Mouse (Mus musculus): ENCODE data around the gene Ascl1.

Ascl1 gene

DNA sequence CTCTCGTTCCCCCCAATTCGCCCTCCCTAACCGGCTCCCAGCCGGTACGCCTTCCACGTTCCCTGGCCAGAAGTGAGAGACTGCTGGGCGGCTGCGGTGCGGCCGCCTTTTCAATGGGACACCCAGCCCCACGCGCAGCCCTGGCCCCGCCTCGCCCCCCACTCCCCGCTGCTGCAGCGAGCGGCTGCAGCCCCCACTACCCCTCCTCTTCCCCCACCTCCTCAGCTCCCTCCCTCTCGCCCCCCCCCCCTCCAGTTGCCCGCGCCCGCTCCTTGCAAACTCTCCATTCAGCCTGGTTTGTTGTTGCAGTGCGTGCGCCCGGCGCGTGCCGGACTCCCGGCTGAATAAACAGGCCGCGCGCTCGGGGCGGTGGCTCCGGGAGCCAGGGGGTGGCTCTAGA, at the start of gene Ascl1:
Ascl1 (minus strand) TSS at position 85 of the 400 bp plus-strand sequence.
- DNase-seq (ENCODE audit: low read depth), result no peak

DNA sequence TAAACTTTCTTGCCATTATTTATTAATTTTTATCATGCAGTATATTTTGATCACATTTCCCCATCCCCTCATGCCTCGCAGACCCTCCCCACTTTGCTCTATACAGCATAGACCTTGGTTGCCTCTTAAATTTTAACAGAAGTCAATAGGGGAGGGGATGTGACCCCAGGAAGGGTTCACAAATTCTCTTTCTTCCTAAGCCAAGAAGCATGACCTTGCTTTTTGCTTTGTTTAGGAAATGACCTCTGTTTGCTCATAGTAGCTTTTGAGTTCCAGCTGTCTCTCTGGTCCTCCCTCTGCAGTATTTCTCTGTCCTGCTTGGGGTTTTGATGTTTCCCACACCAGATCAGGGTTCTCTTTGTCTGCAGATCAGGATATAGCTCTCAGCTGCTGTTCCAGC, 40.7 kb upstream of the Ascl1 start:
- no peak for DNase-seq (ENCODE audit: low read depth)

DNA sequence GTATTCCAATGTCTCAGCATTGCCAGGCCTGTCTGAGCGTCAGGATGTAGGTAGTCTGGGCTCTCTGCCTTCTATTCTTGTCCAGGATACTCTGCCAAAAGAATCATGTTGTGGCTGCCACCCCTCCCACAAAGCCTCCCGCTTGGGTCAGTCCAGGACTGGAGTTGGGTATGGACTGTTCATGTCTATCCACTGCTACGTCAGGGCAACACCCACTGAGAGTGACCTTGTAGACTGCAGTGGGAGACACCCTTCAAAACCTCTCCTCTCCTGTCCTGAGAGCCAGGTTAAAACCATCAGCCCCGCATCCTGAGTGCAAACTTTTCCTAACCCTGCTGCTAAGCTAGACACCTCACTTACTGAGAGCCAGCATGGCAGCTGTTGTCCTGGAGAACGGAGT, 28.2 kb upstream of the Ascl1 start, which contains the start of gene Pah:
Pah (plus strand) TSS at position 150 of the 400 bp plus-strand sequence.
- DNase-seq (ENCODE audit: low read depth), result no peak

DNA sequence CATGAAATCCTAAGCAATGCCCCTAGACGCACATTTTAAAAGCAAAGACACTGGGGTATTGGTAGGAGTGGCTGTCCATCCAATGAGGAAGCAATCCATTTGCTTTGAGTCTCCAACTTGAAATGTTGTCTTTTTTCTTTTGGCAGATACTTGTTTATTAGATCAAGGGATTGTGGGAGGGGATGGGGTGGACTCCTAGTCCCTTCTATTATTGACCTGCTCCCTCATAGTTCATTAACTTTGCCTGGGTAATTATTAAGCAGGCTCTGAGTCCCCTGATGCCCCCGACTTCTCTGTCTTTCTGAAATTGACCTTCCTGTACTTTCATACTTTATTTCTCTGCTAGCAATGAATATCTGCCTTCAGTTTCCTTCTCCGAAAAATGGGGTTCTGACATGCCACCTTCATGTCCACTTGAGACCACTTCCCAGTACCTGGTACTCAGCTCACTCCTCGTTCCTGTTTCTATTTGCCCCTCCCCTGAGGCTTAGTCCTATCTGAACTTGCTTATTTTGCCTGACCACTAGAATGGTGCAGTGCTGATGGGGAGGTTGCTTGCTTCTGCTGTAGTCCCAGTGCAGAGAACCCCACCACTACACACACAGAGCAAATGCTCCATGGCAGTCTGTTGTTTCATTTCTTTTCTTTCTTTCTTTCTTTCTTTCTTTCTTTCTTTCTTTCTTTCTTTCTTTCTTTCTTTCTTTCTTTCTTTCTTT, 27.1 kb upstream of the Ascl1 start:
- DNase-seq (ENCODE audit: low read depth), result no peak

DNA sequence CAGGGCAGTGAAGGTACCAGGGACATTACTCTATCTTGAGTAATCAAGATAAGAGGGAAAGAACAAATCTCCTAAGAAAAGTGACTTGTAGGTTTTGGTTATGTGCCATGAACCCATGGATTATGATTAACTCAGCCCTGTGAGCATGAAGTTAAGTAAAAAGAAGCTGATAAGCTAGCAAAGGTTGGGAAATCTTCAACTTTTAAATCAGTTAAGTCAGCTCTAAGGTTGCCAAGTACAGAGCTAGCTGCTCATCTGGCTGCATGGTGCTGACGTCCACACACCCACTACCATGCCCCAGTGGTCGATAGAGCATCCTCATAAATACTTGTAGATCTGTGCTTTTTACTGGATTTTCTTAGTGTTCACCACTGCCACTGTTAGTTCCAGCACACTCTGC, 25.1 kb upstream of the Ascl1 start:
- no peak for DNase-seq (ENCODE audit: low read depth)

DNA sequence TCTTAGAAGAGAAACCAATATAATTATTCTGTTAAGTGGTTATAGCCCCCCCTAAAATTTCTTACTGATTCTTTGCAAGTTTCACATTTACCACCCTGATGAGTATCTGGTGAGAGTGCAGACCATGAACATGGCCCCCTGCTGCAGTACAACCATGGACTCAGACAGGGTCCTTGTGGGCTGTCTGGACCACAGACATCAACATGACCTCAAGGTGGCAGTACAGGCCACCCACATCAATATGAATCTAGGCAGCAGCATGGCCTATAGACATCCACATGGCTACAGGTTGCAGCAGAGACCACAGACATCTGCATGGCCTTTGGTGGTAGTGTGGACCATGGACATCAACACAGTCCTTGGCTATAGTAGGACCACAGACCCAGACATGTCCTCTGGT, 19.6 kb upstream of the Ascl1 start:
- DNase-seq (ENCODE audit: low read depth), result no peak

DNA sequence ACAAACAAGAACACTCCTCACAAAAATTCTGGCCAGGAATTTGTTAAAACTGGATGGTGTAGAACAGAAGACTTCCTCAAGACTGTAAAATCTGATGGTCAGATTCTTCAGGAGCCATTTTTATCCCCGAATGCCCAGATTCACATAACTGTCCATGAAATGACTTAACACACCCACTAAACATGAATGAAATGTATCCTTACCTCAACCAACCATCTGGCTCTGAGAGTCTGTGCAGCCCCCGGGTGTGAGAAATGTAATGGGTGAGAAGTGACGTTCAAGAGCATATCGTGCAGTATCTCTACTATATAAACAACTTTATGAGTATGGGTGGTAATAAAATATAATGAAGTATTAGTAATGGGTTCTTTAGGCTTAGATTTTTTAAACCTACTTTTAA, 15.1 kb upstream of the Ascl1 start:
- no peak for DNase-seq (ENCODE audit: low read depth)

DNA sequence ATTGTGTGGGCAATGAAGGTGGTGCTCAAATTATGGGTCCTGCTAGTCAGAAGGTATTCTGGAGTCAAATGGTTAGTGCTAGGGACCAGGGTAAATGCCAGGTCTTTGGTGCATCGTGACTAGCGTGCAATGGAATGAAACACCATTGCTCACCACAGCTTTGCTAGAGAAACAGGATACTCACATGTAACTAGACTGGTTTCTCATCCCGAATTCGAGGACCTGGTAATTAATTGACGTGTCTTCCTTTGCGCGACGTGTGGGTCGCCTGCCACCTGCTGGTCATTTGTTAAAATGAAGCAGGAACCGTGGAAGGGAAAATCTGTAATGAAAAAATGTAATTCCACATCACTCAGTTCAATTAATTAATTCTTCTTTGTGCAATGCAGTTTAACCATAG, 10.5 kb upstream of the Ascl1 start:
- peak; percentile 69 for DNase-seq (ENCODE audit: low read depth)

DNA sequence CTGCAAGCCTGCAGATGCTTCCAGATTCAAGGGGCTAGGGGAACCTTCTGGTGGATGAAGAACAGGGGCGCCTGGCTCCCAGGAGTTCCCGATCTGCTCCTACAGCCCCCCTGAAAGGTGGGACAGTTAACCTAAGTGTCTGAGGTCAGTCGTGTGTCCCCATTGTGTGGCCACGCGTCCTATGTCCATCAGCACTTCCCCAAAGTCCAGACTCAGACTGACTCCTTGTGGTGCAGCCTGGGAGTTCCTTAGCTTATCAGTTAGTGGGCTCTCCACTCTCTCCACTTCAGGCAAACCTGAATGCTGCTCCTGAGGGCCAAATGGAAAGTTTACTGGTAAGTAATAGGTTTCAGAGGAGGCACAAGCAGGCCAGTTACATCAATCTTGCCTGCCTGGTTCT, 8.8 kb upstream of the Ascl1 start:
- DNase-seq (ENCODE audit: low read depth), result no peak

DNA sequence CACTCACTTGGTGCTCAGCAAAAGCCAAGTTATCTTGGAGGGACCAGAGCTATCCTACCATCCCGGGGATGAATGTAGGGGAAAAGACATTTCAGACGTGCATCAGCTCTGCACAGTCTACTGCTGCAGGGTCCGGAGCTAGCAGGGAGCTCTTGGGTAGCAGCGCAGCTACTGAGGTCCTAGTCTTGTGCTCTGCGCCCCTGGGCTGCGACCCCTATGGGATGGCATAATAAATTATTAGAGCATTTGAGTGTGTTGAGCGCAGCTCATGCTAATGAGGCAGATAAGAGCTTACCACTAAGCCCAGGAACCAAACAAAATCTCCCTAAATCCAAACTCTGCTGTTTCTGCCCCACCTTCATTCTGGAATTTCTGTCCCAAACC, 8.2 kb upstream of the Ascl1 start:
- no peak for DNase-seq (ENCODE audit: low read depth)

DNA sequence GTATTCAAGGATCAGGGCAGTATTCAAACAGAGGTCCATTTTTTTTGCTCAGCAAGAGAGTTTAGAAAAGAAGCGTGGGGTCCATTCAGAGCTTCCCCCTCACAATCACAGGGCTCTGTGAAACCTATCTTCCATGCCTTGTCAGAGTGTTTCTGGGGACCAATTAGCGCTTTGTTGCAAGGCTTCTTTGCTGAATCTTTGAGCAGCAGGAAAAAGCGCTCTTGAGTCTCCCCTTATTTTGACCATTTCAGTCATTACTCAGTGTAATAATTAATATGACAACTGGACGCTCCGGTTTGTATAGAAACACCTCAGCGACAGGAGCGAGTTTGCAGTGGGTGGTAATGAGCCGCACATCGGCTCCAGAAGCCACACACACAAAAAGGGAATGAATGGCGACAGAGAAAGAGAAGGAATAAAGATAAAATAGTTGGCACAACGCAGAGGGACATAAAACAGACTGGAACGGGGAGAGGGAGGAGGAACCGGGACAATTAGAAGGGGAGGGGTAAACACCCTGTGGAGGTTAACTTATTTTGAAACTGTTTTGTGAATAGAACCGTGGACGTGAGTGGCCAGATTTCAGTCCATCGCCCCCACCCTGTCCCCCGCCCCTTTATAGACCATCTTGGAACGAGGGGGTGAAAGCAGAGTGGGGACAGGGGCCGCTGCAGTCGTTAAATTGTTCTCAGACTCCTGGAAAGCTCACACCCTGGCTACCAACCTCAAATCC, 7.6 kb upstream of the Ascl1 start:
- no peak for DNase-seq (ENCODE audit: low read depth)

DNA sequence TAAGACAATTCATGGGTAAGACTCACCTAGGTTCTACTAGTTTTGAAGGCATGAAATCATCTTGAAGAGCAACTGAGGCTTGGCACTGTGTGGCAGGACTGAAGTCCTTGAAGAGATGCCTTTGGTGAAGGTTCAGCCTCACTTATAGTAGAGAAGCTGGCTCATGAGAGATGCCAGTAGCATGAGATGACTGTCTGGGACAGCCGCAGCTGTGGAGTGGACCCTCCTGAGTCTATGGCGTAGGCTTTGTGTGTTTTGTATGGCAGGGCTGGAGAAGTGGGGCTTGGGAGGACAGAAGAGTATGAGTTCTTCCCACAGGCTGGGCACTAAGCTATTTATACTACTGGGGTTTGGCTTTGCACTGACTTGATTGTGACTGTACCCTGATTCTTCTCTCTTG, 3.6 kb upstream of the Ascl1 start:
- DNase-seq (ENCODE audit: low read depth), result no peak

DNA sequence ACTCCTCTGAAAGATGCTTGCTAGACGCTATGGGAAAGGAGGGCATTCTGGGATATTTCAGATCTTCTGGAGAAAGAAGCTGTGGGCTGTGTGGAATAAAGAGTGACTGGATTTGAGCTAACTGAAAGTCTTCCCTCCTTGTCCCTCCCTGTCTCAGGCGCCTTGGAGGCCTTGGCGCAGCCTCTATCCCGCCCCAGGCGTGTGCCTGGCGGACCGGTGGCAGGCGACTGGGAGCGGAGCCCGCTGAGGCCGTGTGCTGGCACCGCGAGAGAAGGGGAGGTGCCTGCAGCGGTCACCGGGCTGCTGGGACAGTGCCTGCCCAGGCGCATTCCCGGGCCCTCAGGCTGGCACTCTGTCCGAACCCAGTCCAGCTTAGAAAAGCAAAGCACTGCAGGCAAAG, 1.1 kb upstream of the Ascl1 start:
- DNase-seq (ENCODE audit: low read depth), result no peak

DNA sequence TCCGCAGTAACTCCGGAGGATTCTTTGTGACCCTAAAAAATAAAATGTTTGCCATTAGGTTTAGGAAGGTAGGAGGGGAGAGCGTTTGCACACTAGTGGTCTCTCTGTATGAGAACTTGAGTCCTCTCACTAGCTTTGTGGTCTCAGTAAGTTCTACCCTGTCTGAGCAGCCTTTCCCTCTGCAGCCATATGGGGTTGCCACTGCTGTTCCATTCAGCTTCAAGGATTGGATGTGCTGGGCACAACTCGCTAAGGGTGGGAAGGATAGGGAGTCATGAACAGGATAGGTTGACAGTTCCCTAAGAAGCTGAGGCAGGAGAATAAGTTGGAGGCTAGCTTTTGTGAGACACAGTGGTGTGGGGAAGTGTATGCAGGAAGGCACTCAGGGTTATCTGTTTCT, 716 bp upstream of the Ascl1 start:
- DNase-seq (ENCODE audit: low read depth), result no peak

DNA sequence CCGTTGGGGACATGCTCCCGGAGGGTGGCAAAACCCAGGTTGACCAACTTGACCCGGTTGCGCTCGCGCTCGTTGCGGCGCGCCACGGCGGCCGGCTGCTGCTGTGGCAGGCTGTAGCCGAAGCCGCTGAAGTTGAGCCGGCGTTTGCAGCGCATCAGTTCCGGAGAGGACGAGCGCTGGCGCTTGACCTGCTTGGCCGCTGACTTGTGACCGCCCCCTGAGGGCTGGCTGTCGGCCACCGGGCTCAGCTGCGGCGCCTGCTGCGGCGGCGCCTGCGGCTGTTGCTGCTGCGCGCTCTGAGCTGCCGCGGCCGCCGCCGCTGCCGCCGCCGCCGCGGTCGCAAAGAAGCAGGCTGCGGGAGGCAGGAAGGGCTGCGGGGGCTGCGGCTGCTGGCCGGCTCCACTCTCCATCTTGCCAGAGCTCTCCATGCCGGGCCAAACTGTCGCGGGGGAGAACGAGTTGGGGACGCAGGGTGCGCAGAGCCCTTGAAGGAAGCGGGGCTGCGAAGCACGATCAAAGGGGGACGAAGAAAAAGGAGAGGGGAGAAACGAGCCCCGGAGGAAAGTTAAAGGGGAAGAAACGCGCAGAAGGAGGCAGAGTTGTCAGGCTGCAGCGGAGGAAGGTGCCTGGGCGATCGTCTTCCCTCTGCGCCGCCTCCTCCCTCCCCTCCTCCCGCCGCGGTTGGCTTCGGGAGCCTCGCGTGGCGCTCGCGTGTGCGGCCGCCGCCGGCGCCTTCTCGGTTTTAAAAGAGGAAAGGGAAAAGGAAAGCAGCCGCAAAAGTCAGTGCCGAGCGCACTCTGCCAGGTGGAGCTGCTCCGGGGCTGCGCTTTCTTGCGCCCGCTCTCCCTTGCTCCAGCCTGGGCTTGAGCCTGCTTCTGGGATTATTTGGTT, 554 bp downstream of the Ascl1 start:
- no peak for DNase-seq (ENCODE audit: low read depth)

DNA sequence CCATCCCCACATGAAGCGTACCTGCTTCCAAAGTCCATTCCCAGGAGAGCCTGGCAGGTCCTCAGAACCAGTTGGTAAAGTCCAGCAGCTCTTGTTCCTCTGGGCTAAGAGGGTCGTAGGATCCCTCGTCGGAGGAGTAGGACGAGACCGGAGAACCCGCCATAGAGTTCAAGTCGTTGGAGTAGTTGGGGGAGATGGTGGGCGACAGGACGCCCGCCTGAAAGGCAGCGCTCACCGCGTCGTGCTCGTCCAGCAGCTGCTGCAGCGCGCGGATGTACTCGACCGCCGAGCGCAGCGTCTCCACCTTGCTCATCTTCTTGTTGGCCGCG, 1.2 kb downstream of the Ascl1 start:
- no peak for DNase-seq (ENCODE audit: low read depth)

DNA sequence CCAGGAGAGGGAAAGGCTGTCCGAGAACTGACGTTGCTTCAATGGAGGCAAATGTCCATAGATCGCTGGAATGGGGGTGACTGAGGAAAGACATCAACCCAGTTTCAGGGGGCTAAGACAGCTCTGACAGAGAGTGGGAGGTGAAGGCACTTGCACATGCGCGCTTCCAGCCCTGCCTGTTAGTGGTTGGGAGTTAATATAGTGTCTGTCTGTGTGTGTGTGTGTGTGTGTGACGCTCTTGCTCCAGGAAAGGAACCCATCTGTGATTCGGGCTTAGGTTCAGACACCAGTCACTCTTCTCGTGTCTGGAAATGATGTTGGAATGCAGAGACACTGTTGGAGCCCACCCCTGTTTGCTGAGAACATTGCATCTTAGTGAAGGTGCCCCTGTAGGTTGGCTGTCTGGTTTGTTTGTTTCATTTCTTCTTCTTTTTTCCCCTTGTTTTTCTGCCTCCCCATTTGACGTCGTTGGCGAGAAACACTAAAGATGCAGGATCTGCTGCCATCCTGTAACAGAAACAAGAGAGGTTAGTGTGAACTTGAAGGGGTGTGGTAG, 1.9 kb downstream of the Ascl1 start:
- no peak for DNase-seq (ENCODE audit: low read depth)

DNA sequence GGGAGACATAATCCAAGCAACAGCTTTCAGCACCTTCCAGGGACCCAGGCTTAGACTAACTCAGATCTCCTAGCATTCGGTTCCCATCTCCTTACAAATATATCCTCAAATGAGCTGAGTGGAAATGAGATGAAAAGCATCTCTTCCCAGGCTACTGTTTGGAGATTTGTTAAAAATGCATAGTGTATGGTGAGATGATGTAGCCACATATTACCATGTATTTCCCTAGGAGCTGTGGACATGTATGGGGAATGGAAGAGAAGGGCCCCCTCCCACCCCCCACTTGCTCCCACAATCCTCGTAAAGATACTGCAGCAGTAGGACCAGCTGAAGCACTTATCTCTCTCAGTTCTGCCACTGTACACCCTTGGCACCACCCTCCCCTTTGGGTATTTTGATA, 3.1 kb downstream of the Ascl1 start:
- no peak for DNase-seq (ENCODE audit: low read depth)

DNA sequence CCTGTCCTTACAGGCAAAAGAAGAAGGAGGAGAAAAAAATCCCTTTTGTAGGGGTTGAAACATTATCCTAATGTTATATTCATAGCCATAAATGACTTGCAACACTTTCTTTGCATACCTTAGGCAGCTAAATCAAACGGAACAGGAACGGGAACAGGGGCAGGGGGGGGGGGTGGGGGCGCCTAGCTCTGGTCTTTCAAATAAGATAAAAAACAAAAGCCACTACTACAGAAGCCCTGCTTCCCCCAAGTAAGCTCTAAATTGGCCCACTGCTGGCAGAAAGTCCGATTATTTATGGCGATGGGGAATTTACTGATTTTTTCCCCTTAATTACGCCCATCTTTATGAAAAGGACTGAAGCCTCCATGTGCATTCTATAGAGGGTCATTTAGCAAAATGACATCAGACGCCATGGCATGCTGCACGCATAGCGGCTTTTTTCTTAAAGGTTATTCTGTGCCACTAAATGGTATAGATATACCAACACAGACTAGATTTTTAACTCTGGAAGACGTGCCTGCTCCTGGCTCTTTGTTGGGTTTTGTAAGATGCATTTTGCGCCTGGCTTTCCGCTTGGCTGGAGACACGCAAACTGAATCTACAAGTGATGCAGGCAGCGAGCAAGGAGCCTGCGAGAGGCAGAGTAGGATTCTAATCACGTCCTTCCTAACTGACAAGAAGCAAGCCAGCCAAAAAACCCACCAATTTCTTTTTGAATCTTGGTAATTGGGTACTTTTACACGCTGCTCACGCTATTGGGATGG, 4.0 kb downstream of the Ascl1 start:
- no peak for DNase-seq (ENCODE audit: low read depth)

DNA sequence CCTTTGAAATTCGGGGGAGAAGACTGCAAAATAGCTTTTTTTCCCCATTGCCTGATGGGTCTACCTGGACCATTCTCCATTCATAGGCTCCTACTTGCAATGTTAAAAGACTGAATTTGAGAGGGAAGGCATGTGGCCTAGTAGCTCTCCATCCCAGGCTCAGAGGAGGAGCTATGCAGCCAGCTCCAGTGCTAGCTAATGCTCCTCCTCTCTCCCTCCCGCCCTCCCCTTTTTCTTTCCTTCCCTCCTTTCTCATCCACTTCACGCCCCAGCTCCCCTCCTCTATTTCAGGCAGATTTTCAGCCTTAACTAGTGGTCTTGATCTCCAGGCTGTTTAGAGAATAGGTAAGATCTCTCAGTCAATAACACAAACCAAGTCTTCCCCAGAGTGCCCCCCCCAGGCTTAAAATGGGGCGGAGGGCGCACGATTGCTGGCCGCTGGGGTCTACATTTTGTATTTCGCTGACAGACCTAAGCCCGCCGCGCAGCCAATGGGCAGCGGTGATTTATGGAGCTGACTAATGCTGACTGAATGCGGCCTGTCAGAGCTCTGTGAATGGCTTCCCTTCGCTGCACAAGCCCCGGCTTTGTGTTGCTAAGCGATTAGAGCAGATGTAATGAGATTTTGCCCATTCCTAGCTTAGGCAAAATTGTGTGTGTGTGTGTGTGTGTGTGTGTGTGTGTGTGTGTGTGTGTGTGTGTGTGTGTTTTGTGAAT, 4.9 kb downstream of the Ascl1 start:
- DNase-seq (ENCODE audit: low read depth), result peak; percentile 52

Measured in NIH3T3 (cell line).